Mouse (Mus musculus) spleen, adult 12 weeks (tissue): Measurements from ENCODE around the gene Ubxn1.
A peak's percentile ranks its signal among the peaks of the same experiment; 100 is the strongest.

Experiments
- DNase-seq: peaks from one replicate; pipeline ENCODE4 v3.0.0; 2022; ENCODE audit warnings: low spot score

Ubxn1 gene

GRCm38 (mm10) chr19:8898576-8898975 lies 27.3 kb downstream of the Ubxn1 start:
- no peak for DNase-seq

GRCm38 (mm10) chr19:8899079-8899478 lies 27.8 kb downstream of the Ubxn1 start:
- no peak for DNase-seq

- no peak for DNase-seq
These were observed 32.1 kb downstream of the Ubxn1 start for GRCm38 (mm10) chr19:8903412-8903811.

- no peak for DNase-seq
These were observed 37.2 kb downstream of the Ubxn1 start for GRCm38 (mm10) chr19:8908531-8908930.

- DNase-seq = no peak
These were observed 40.5 kb downstream of the Ubxn1 start for GRCm38 (mm10) chr19:8911810-8912209.

GRCm38 (mm10) chr19:8914212-8914611 lies 42.9 kb downstream of the Ubxn1 start:
- DNase-seq = no peak

- DNase-seq = no peak
These were observed 47.7 kb downstream of the Ubxn1 start for GRCm38 (mm10) chr19:8919000-8919399.

GRCm38 (mm10) chr19:8919684-8920072 lies 48.4 kb downstream of the Ubxn1 start:
- DNase-seq = no peak

GRCm38 (mm10) chr19:8920073-8920736 lies 48.9 kb downstream of the Ubxn1 start, which contains the start of gene B3gat3:
B3gat3 (plus strand) TSS chr19:8920374.
- DNase-seq = peak; percentile 85

GRCm38 (mm10) chr19:8920836-8921291 lies 49.6 kb downstream of the Ubxn1 start:
- DNase-seq = no peak

- DNase-seq = no peak
These were observed 50.4 kb downstream of the Ubxn1 start for GRCm38 (mm10) chr19:8921741-8922140.
